Mouse (Mus musculus): ENCODE measurements around the gene Zfp428. TPM values are rescaled to one million over a fixed set of nuclear protein-coding genes. Genes with fewer than 3 reads are reported as not detected.

Gene Zfp428
- polyA plus RNA-seq (2015; fragmentation: Nextera tagmentation; extraction: Ambion mirVana): 42.7 and 47.2 TPM in 2 replicates

DNA sequence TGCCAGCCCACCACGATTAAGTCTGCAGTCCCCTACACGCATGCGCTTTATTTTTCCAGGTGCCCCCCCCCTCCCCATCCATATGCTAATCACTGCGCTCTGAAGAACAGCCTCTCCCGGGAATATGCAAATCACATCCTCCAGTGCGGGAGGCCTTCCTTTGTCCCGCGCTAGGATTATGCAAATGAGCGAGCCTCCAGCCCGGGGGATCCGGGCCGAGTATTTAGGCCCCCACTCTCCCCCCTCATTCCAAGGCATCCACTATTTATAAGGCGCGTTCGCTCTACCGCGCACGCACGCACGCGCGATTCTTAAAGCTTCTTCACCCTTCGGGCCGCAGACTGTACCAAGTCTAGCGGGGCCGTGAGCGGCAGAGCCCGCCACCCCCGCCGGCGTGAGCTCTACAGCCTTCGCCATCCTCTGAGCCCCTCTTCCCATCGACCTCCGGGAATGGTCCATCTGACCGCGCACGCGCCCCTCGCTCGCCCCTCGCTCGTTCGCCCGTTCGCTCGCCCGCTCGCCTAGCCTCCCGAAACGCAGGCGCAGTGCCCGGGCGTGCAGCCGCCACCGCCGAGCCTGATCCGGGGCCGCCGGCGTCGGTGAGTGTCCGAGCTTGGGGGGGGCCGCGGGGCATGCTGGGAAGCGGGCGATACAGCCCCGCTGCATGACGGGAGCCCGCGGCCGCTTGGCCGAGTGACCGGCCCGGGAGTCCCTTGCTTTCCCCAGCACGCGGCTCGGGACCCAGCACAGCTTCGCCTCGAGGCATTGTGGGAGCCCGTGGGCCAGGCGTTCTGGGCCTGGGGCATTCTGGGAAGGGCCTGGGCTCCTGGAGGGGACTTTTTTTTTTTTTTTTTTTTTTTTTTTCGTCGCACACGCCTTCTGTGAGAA lies at the start of gene Zfp428:
Gene Zfp428, plus strand, starts transcription at position 169 of the 888 bp plus-strand sequence.
- WGBS: under 1% methylated on average over 83 of the region's 84 CpGs
- ATAC-seq (ENCODE audit: borderline replicate concordance, extremely low read depth, low FRiP score, low TSS enrichment): peak; percentile 91
- peaks cover 33% of the 10 kb centered on the region for H3K4me1 ChIP-seq
- peak within 1 kb of the TSS; percentile 90 for H3K4me2 ChIP-seq
- no peaks in the 10 kb centered on the region for H3K9me3 ChIP-seq
- peak within 1 kb of the TSS; percentile 91 for H3K9ac ChIP-seq
- H3K27me3 ChIP-seq: peaks cover 12% of the 10 kb centered on the region; the same call in 1 of the 2 replicates
- H3K27ac ChIP-seq: peak within 1 kb of the TSS; percentile 99
- H3K4me3 ChIP-seq: peak within 1 kb of the TSS; percentile 79
- no peaks in the 10 kb centered on the region for H3K36me3 ChIP-seq

DNA sequence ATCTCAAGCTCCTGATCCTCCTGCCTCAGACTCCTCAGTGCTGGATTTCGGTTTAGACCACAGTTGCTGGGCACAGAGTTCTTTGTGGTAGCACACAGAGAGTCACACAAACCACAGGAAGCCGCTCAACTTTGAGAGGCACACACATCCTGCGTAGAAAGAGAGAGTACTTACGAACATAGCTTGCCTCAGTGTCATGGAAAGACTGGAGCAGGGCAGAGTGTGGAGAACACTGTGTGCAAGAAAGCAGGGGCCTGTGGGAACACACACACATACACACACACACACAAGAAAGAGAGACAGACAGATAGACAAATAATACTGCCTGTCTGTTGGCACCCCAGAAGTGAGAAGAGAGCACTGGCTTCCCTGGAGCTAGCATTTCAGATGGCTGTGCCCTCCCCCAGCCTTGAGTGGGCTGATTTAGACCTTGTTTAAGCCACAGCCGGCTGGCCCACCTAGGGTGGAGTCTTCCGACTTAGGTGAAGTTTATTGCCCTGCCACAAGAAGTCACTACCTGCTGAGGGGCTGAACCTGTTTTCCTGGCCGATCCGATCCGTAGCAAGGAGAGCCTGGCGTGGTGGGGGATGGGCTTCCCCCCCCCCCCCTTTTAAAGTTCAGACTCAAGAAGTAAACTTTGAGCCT lies 49.0 kb upstream of the Zfp428 start:
- no peak for ATAC-seq (ENCODE audit: borderline replicate concordance, extremely low read depth, low FRiP score, low TSS enrichment)
- Histone ChIP-seq H3K9ac (no peak overlapping the region), H3K4me3 (no peak overlapping the region), H3K27me3 (no peaks in the 10 kb centered on the region), H3K36me3 (no peaks in the 10 kb centered on the region), H3K9me3 (no peaks in the 10 kb centered on the region), H3K4me2 (no peak overlapping the region), H3K27ac (no peak overlapping the region), H3K4me1 (peaks cover 36% of the 10 kb centered on the region)
- 55% methylated on average over 10 of the region's 10 CpGs for WGBS

DNA sequence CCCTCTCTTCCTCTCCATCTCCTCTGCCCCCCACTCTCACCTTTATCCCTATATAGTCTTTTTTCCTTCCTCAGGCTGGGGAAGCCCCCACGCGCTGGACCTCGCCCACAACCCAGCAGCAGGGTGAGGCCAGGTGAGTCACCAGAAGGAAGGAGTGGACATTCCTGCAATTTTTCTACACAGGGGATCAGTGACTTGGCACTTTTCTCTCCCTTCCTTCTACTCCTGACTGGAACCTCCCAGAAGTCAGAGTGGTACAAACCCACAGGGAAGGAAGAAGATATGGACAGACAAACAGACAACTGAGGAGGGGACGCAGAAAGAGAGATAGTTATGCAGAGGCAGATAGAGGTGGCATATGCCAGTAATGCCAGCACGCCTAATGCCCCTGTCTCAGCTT lies 47.4 kb upstream of the Zfp428 start:
- H3K4me1 ChIP-seq: peaks cover 45% of the 10 kb centered on the region
- H3K9me3 ChIP-seq: no peaks in the 10 kb centered on the region
- no peak overlapping the region for H3K4me2 ChIP-seq
- H3K27ac ChIP-seq: peak overlapping the region; percentile 37
- no peaks in the 10 kb centered on the region for H3K27me3 ChIP-seq
- no peak overlapping the region for H3K9ac ChIP-seq
- H3K36me3 ChIP-seq: no peaks in the 10 kb centered on the region
- WGBS: 62% methylated on average over 5 of the region's 5 CpGs
- no peak for ATAC-seq (ENCODE audit: borderline replicate concordance, extremely low read depth, low FRiP score, low TSS enrichment)
- H3K4me3 ChIP-seq: no peak overlapping the region

GRCm38 (mm10) chr7:24459843-24460242 lies 47.0 kb upstream of the Zfp428 start:
- H3K36me3 ChIP-seq: no peaks in the 10 kb centered on the region
- H3K27ac ChIP-seq: peak overlapping the region; percentile 37
- peaks cover 45% of the 10 kb centered on the region for H3K4me1 ChIP-seq
- ATAC-seq (ENCODE audit: borderline replicate concordance, extremely low read depth, low FRiP score, low TSS enrichment): no peak
- H3K4me3 ChIP-seq: no peak overlapping the region
- no peaks in the 10 kb centered on the region for H3K27me3 ChIP-seq
- no peak overlapping the region for H3K4me2 ChIP-seq
- no peaks in the 10 kb centered on the region for H3K9me3 ChIP-seq
- H3K9ac ChIP-seq: no peak overlapping the region
- 39% methylated on average over 3 of the region's 3 CpGs for WGBS

DNA sequence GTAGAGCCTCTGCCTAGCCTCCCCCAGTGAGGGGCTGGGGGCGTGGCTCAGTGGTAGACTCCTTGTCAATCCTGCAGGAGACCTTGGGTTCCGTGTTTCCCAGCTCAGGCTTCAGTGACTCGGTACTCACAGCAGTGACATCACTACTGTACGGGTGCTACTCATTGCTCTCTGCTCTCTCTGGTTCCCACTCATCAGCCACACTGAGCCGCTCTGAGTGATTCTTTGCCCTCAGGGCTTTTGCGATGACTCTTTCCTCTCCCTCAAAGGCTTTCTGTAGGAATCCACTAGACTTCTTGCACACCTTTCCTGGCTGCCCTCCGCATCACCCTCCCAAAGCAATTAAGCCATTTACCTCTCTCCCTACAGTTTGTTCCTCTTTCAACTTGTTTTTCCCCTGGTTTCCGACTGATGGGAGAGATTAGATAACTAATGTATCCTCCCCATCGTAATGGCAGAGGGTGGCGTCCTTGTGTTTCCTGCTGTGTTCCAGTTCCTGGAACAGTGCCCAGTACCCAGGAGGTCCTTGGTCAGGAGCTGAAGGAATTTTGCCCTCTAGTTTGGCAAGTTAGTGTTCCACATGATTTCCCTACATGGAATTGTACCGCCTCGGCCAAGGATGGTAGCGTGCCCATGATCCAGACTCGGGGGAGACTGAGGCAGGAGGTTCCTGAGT lies 45.3 kb upstream of the Zfp428 start:
- no peak for ATAC-seq (ENCODE audit: borderline replicate concordance, extremely low read depth, low FRiP score, low TSS enrichment)
- peaks cover 45% of the 10 kb centered on the region for H3K4me1 ChIP-seq
- WGBS: 34% methylated on average over 14 of the region's 14 CpGs
- H3K36me3 ChIP-seq: no peaks in the 10 kb centered on the region
- H3K9ac ChIP-seq: no peak overlapping the region
- no peaks in the 10 kb centered on the region for H3K9me3 ChIP-seq
- H3K27ac ChIP-seq: peak overlapping the region; percentile 91
- 0 out of 2 replicates have a peak overlapping the region, but pooled peaks have one; percentile 48 for H3K4me3 ChIP-seq
- no peaks in the 10 kb centered on the region for H3K27me3 ChIP-seq
- peak overlapping the region; percentile 68 for H3K4me2 ChIP-seq

GRCm38 (mm10) chr7:24462388-24463319 lies 44.2 kb upstream of the Zfp428 start, which contains the start of gene Plaur:
Gene Plaur, plus strand, starts transcription at chr7:24462484.
- H3K9ac ChIP-seq: peak within 1 kb of the TSS; percentile 32
- H3K4me1 ChIP-seq: peaks cover 45% of the 10 kb centered on the region
- peak within 1 kb of the TSS; percentile 68 for H3K4me2 ChIP-seq
- 2% methylated on average over 26 of the region's 27 CpGs for WGBS
- peak within 1 kb of the TSS; percentile 48 for H3K4me3 ChIP-seq
- no peaks in the 10 kb centered on the region for H3K36me3 ChIP-seq
- peak; percentile 81 for ATAC-seq (ENCODE audit: borderline replicate concordance, extremely low read depth, low FRiP score, low TSS enrichment)
- H3K27me3 ChIP-seq: no peaks in the 10 kb centered on the region
- peak within 1 kb of the TSS; percentile 91 for H3K27ac ChIP-seq
- H3K9me3 ChIP-seq: no peaks in the 10 kb centered on the region

- ATAC-seq (ENCODE audit: borderline replicate concordance, extremely low read depth, low FRiP score, low TSS enrichment): no peak
- Histone ChIP-seq H3K27me3 (no peaks in the 10 kb centered on the region), H3K9ac (no peak overlapping the region), H3K9me3 (no peaks in the 10 kb centered on the region), H3K4me1 (peaks cover 18% of the 10 kb centered on the region), H3K27ac (no peak overlapping the region), H3K4me3 (no peak overlapping the region), H3K4me2 (no peak overlapping the region), H3K36me3 (peaks cover 7% of the 10 kb centered on the region; the same call in 1 of the 2 replicates)
- WGBS: 81% methylated on average over 6 of the region's 6 CpGs
These were observed 40.0 kb upstream of the Zfp428 start for GRCm38 (mm10) chr7:24466835-24467234.

- peaks cover 14% of the 10 kb centered on the region for H3K36me3 ChIP-seq
- no peaks in the 10 kb centered on the region for H3K9me3 ChIP-seq
- 91% methylated on average over 5 of the region's 5 CpGs for WGBS
- no peak for ATAC-seq (ENCODE audit: borderline replicate concordance, extremely low read depth, low FRiP score, low TSS enrichment)
- no peak overlapping the region for H3K4me2 ChIP-seq
- no peaks in the 10 kb centered on the region for H3K27me3 ChIP-seq
- H3K9ac ChIP-seq: no peak overlapping the region
- H3K4me1 ChIP-seq: peaks cover 9% of the 10 kb centered on the region; the same call in 1 of the 2 replicates
- H3K27ac ChIP-seq: no peak overlapping the region
- no peak overlapping the region for H3K4me3 ChIP-seq
These were observed 38.9 kb upstream of the Zfp428 start for GRCm38 (mm10) chr7:24467886-24468285.

- Histone ChIP-seq H3K4me2 (no peak overlapping the region), H3K4me1 (no peaks in the 10 kb centered on the region), H3K9ac (no peak overlapping the region), H3K27ac (no peak overlapping the region), H3K36me3 (peaks cover 15% of the 10 kb centered on the region), H3K9me3 (no peaks in the 10 kb centered on the region), H3K27me3 (no peaks in the 10 kb centered on the region), H3K4me3 (no peak overlapping the region)
- 88% methylated on average over 3 of the region's 3 CpGs for WGBS
- ATAC-seq (ENCODE audit: borderline replicate concordance, extremely low read depth, low FRiP score, low TSS enrichment): no peak
These were observed 37.7 kb upstream of the Zfp428 start for GRCm38 (mm10) chr7:24469126-24469525.

GRCm38 (mm10) chr7:24470356-24470755 lies 36.5 kb upstream of the Zfp428 start:
- WGBS: 93% methylated on average over 7 of the region's 7 CpGs
- ATAC-seq (ENCODE audit: borderline replicate concordance, extremely low read depth, low FRiP score, low TSS enrichment): no peak

GRCm38 (mm10) chr7:24472442-24472841 lies 34.4 kb upstream of the Zfp428 start:
- Histone ChIP-seq H3K9ac (no peak overlapping the region), H3K27ac (no peak overlapping the region), H3K27me3 (no peaks in the 10 kb centered on the region), H3K4me1 (no peaks in the 10 kb centered on the region), H3K4me2 (no peak overlapping the region), H3K9me3 (no peaks in the 10 kb centered on the region), H3K4me3 (no peak overlapping the region), H3K36me3 (peaks cover 21% of the 10 kb centered on the region)
- no peak for ATAC-seq (ENCODE audit: borderline replicate concordance, extremely low read depth, low FRiP score, low TSS enrichment)
- 67% methylated on average over 6 of the region's 6 CpGs for WGBS

More at GRCm38 (mm10) chr7:24470356-24470755, 36.5 kb upstream of the Zfp428 start:
- Histone ChIP-seq H3K27me3 (no peaks in the 10 kb centered on the region), H3K9me3 (no peaks in the 10 kb centered on the region), H3K9ac (no peak overlapping the region), H3K27ac (no peak overlapping the region), H3K4me2 (no peak overlapping the region), H3K4me3 (no peak overlapping the region), H3K36me3 (peaks cover 20% of the 10 kb centered on the region), H3K4me1 (no peaks in the 10 kb centered on the region)

Data from lung, embryonic 15.5 days (tissue).